Mouse (Mus musculus) small intestine, adult 2 months (tissue): Measurements from ENCODE around the gene Enthd1.

ENCODE experiments used
- CTCF ChIP-seq: fragments of 200-500 bp; IDR thresholded peaks from 2 replicates; pipeline ENCODE4 v1.5.1; 2012; ENCODE audit warnings: low read depth, mild to moderate bottlenecking, control low read depth, inconsistent platforms, low read length, moderate library complexity, mixed read lengths; ENCODE audit not compliant: insufficient replicate concordance, insufficient read length; ENCODE audit errors: extremely low read depth
- POLR2A ChIP-seq: fragments of 200-500 bp; IDR thresholded peaks from 2 replicates; pipeline ENCODE4 v1.6.1; 2012; ENCODE audit warnings: low read depth, mild to moderate bottlenecking, control low read depth, inconsistent platforms, low read length, moderate library complexity

DNA sequence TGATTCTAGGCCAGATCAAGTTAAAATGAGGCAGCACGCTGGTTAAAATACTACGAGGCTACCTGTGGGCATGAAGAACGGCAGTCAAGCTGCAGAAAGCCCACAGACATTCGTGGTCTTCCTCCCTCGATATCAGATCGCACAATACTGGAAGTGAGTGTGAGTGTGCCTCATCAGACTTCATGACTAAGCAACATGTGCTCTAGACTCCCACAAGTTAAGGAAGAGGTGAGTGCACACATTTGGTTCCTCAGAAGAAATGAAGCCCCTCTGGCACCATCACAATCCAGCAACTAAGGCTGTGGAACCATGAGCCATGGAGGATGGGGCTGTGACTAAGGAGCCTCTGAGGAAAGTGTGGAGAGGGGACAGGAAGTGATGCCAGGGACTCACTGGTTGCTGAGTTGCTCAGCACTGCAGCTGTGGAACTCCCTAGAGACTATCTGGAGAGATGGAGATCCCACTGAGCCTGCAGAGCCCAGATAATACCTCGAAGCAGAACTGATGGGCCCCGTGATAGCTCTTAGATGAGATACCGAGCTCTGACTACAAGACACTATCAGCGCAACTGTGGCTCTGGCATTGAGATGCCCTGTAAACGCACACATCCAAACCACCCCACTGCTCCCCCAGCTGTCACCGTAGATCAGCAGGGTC lies 46.3 kb downstream of the Enthd1 start:
- no peak for TF ChIP-seq POLR2A
- TF ChIP-seq CTCF, result no peak
